Mouse (Mus musculus) embryo, embryonic 11.5 days (tissue): ENCODE results near the gene Abhd16a.

ENCODE experiments used
- DNase-seq: peaks from one replicate; pipeline ENCODE4 v3.0.0-alpha.2; 2012; ENCODE audit warnings: low read depth, low spot score

The Abhd16a gene

DNA sequence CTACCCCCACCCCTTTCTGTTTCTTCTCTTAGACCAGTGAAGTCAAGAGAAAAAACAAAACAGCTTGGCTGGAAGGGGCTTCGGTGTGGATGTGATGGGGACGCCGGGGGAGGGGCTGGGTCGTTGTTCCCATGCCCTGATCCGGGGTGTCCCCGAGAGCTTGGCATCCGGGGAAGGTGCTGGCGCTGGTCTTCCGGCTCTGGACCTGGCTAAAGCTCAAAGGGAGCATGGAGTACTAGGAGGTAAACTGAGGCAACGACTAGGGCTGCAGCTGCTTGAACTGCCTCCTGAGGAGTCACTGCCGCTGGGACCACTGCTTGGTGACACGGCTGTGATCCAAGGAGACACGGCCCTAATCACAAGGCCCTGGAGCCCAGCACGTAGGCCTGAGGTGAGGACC is 29.0 kb upstream of the Abhd16a start:
- no peak for DNase-seq

DNA sequence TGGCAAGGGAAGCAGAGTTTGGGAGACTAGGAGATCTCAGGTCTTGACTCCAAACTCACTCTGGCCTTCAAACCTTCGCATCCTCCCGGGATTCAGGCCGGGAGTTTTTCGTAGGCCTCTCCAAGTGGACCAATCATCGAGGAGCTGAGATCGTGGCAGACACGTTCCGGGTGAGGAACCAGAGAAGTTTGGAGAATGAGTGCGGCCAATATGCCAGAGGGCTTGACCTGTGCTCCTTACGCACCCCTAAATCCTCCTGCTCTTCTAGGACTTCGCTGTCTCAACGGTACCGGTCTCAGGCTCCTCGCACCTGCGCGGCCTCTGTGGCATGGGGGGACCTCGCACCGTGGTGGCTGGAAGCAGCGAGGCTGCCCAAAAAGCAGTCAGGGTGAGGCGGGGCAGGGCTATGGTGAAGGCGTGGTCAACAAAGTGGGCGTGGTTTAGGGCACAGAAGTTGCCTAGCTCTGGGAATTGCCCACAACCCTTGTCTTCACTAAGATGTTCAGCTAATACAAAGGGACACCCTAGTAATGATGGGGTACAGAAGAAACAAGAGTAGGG is 28.2 kb upstream of the Abhd16a start:
- DNase-seq = no peak

DNA sequence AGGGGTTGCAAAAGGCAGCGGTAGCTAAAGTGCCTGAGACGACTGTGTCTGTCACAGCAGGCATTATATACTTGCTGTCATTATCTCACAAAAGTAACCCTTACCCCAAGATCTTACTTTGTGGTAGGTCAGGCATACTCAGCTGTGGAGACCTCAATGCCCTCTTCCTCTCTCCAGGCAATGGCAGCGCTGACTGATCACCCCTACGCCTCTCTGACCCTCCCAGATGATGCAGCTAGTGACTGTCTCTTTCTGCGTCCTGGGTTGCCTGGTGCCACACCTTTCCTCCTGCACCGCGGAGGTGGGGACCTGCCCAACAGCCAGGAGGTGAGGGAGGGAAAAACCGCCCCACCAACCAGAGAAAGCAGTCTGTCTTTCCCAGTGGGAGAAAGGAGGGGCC is 27.8 kb upstream of the Abhd16a start:
- DNase-seq = no peak

- no peak for DNase-seq
Measured at GRCm38 (mm10) chr17:35063466-35063865, 25.6 kb upstream of the Abhd16a start.

- no peak for DNase-seq
Measured at GRCm38 (mm10) chr17:35064378-35064877, 24.6 kb upstream of the Abhd16a start.

DNA sequence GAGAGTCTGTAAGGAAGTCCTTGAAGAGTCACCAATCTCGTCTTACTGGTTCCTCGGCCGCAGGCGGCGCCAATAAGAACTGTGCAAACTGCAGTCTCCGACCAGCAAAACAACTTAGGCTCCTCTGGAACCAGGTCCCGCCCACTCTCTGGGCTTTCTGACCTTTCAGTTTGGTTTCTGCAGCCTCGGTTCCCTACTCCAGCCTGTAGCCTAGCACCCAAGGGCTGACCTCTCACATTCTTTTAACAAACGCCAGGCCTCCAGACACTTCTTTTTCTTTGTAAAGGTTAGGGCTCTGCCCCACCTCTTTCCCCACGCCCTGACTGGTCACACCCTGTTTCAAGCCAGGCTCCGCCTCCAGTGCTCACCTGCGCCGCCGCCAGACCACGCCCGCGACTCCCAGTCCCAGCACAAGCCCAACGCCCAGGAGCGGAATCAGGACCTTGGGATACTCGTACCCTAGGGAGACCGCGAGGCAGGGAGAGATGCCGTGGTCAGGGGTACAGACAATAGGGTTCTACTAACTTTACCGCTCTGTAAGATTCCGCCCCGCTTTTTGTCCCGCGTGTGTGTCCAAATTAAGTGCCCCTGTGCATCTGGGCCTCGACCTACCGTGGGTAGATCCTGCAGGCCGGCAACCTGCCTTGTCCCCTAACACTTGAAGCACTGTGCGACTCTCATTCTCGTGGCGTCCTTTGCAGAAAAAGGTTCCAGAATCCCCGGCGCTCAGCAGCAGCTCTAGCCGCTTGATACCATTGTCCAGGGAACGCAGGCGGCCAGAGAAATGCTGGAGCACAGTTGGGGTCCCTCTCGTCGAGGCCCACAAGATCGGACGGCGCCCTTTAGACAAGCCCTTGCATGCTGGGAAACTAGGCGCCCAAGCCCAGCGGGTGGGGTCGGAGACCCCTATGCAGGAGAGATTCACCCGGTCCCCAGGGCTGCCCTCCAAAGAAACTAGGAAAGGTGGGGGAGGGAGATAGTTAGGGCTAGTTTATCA is 23.8 kb upstream of the Abhd16a start, which contains the start of gene Ly6g6c:
Ly6g6c (plus strand) TSS at position 438 of the 997 bp plus-strand sequence.
- DNase-seq = no peak

GRCm38 (mm10) chr17:35066084-35066483 is 23.0 kb upstream of the Abhd16a start, which contains the start of gene Mpig6b:
Gene Mpig6b (minus strand): TSS chr17:35066184.
- no peak for DNase-seq

DNA sequence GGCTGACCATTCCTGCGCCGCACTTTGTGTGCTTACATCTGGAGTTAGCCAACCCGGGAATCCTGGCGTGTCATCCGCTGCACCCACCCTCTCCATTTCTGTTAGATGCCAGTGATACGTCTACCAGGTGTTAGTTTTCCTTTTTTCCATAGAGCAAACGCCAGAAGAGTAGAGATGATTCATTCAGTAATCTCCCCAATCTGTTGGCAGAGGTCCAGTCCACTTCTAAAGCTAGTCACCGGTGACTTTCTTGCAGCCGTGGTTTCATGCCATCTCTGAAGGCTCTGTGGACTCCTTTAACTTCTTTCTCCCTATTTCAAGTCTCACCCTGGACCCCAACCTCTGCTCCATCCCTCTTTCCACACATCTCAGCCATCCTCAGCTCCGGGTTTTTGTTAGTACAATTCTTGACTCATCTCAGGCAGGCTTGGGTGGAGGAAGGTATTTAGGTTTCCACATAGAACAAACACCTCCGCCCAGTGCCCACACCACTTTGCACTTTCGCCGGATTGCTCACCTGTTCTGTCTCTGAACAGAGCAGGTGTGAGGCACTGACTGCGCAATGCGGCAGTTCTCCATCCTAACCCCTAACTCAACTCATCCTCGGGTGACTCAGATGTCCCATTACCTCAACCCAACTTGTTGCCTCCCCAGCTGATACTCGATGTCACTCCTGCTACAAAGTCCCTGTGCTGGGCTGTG is 20.7 kb upstream of the Abhd16a start:
- no peak for DNase-seq

- DNase-seq = no peak
Measured at GRCm38 (mm10) chr17:35070556-35071229, 18.4 kb upstream of the Abhd16a start.

DNA sequence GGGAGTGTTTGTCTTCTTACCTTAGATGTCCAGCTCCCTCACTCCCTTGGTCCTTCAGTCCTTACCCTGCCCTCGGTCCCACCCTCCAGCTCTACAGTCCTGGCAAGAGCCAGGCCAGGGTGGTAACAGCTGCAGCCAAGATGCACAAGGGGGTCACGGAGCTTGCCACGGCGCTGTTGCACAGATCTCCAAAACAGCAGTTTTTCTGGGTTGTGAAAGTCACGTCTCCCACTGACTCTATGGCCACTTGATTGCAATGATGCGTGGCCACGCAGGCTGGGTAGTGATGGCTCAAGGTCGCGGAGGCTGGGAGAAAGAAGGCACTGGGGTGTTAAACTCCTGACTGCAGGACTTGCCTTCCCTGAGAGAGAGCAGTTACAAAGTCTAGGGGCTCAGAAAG is 17.6 kb upstream of the Abhd16a start:
- DNase-seq = no peak

GRCm38 (mm10) chr17:35074097-35074496 is 15.0 kb upstream of the Abhd16a start:
- no peak for DNase-seq

DNA sequence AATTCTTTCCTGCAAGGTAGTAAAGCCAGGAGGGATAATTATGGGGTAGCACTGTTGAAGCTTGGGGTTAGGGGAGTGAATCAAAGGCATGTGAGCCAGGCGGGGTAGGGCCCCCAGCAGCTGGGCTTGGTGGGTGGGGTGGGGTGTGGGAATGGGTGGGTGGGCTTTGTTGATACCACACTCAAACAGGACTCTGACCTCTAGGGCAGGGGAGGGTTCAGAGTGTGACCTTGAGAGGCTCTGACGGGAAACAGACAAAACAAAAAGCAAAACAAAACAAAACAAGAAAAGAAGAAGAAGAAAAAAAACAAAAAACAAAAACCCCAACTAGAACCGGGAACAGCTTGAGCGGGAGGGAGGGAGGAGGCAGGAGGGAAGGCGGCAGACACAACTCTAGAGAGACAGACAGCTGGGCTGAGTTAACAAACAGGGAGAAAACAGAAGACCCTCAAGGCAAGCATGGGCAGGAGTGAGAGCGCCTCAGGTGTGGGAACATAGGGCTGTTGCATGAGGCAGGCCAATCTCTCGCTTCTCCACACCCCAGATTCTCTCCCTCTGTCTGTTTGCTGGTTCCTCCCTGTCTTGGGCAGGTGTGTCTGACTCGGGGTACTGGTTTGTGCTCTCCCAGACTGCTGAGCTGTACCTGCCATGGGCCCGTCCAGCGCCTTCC is 12.4 kb upstream of the Abhd16a start, which contains the start of gene Ly6g6e:
Ly6g6e (plus strand) TSS at position 396 of the 670 bp plus-strand sequence.
- no peak for DNase-seq

DNA sequence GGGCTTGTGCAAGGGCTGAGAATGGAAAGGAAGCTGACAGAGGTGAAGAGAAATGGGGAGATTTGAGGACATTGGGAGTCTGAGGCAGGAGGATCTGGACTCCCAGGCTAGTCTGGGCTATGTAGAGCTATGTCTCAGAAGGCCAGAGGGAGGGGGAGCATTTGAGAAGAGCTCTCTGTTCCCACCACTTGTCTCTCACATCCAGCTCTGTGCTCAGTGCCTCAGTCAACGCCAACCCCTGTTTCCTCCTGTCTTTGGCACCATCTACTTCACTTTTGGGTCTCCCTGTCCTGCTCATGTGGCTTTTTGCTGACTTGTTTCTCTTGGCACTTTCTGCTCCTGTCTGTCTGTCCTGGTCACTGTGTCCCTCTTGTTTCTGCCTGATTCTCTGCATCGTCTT is 11.8 kb upstream of the Abhd16a start:
- no peak for DNase-seq

DNA sequence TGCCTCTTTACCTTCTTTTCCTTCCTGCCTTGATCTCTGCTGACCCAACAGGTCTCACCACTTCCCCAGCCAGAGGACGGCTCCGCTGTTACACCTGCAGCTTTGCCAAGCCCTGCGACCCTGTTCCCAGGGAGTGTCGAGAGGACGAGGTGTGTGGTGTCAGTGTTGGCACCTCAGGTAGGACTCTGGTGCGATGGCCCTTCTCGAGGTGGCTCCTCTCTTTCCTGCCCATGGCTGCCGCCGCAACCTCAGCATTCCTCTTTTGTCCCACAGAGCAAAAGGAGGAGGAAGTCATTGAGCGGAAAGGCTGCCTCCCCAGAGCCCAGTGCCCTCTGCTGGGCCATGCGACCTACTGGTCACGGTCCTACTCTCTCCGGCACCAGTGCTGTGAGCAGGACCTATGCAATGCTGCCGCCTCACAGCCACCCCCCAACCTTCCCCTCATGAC is 11.3 kb upstream of the Abhd16a start, which contains the start of gene Ly6g6d:
Ly6g6d (minus strand) TSS at position 280 of the 448 bp plus-strand sequence.
- DNase-seq = no peak

GRCm38 (mm10) chr17:35079778-35080177 is 9.3 kb upstream of the Abhd16a start:
- no peak for DNase-seq

GRCm38 (mm10) chr17:35080248-35080647 is 8.8 kb upstream of the Abhd16a start:
- no peak for DNase-seq

DNA sequence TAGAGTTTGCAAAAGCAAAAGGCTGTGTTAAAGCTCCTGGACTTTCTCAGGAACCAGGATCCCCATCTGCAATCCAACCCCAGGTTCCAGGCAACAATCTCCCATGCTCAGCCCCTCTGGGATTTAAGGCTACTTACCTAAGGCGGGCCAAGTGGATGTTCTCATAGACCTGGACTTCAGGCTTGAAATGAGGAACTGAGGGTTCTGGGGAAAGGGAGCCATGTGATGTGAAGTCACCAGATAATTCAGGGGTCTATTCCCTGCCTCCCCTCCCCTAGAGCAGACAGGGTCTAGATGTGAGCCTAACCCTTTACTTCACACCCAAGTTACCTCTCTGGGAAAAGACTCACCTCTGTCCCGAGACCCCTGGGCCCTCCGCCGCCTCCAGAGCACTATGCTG is 8.4 kb upstream of the Abhd16a start:
- no peak for DNase-seq

- no peak for DNase-seq
Measured at GRCm38 (mm10) chr17:35082841-35083576, 6.1 kb upstream of the Abhd16a start.

DNA sequence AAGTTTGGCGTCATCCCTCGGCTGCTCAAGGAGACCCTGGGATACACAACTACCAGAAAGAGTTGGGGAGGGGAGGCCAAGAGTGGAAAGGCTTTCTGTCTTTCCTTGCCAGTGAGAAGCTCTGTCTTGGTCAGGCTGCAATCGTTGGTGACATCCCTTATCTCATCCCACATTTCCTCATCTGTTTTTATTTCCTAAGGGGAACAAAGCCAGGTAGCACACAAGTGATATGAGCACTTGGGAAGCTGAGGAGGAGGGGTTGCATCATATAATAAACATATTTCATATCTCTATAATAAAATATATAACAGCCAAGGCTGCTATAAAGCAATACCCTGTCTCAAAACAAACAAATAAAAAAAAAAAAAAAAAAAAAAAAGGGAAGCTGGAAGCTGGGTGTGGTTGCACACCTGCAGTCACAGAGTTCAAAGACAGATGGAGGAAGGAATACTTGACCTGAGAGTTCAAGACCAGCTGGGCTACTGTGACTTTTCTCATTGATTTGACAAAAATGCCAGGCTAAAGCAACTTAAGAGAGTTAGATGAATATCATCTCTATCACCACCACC is 5.0 kb upstream of the Abhd16a start:
- no peak for DNase-seq
